Mouse (Mus musculus) bone marrow macrophage, adult 2 months (primary cell): Measurements from ENCODE around the gene Spats2. TPM values are rescaled to one million over a fixed set of nuclear protein-coding genes. Genes with fewer than 3 reads are reported as not detected.
A peak's percentile ranks its signal among the peaks of the same experiment; 100 is the strongest.

Experiments
- H3K27ac ChIP-seq: 2 replicates; pipeline ENCODE4 v1.5.1; 2012; ENCODE audit warnings: low read depth, low read length; ENCODE audit not compliant: insufficient read depth
- H3K4me1 ChIP-seq: 2 replicates; pipeline ENCODE4 v1.6.1; 2012; ENCODE audit warnings: low read length; ENCODE audit not compliant: control insufficient read depth, insufficient read depth
- H3K4me3 ChIP-seq: 2 replicates; pipeline ENCODE4 v1.5.1; 2012; ENCODE audit warnings: mild to moderate bottlenecking, low read length, moderate library complexity; ENCODE audit not compliant: insufficient read depth
- CTCF ChIP-seq: IDR thresholded peaks from 2 replicates; pipeline ENCODE4 v1.5.1; 2012; ENCODE audit warnings: low read depth, mild to moderate bottlenecking, low read length, moderate library complexity
- POLR2A ChIP-seq: IDR thresholded peaks from 2 replicates; pipeline ENCODE4 v1.6.1; 2012; ENCODE audit warnings: mild to moderate bottlenecking, low read depth, low read length, borderline replicate concordance
- polyA plus RNA-seq: library from polyadenylated mRNA; stranded (reverse); fragments of >200 nt; gene quantifications from 2 replicates; pipeline ENCODE4 v1.2.4, GENCODE M21; 2012; ENCODE audit not compliant: missing spikeins, insufficient read depth, insufficient read length

Spats2 gene
- polyA plus RNA-seq, 1 experiment = 5.9 TPM

DNA sequence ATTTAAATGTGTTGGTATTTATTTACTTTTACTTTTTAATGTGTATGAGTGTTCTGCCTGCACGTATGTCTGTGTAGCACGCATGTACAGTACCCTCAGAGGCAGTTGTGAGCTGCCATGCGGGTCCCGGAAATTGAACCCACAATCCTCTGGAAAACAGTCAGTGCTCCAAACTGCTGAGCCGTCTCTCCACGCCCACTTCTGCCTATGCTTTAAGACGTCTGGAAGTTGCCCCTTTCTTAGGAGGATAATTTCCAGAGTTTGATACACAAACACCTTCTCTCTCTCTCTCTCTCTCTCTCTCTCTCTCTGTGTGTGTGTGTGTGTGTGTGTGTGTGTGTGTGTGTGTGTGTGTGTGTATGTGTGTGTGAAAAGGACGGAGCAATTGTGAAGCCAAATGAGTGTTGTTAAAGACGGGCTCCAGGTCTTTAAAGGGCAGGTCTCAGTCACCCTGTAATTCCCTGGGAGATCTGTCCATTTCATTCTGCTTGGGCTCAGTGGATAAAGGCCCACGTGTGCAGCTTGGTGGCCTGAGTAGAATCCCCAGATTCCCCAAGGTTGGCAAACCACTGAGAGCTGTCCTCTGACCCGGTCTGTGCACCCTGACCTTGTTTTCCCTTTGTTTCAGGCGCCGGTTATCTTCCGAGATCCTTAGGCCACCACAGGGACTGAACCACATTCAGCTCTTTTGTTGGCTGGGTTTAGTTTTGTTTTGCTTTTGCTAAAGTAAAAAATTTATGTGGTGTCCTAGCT, 11.2 kb upstream of the Spats2 start:
- TF ChIP-seq POLR2A (no peak), CTCF (no peak)
- Histone ChIP-seq H3K4me1 (peaks cover 11% of the 10 kb centered on the region), H3K4me3 (no peak overlapping the region), H3K27ac (no peak overlapping the region)

DNA sequence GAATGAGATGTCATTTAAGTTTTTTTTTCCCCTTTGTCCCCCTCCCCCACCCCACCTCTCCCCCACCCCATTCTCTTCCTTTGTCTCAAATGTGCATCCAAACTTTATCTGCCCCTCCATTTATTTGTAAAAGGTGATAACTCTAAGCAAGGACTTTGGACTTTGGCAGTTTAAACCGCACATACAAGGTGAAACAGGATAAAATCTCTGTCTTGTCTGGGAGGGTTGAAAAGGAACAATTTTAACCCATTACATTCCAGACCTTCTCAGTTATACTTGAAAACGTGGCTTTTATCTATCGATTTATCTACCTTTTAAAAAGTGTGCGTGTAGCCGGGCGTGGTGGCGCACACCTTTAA, 10.7 kb upstream of the Spats2 start:
- Histone ChIP-seq H3K4me1 (peaks cover 11% of the 10 kb centered on the region), H3K27ac (no peak overlapping the region), H3K4me3 (no peak overlapping the region)
- TF ChIP-seq CTCF = no peak
- TF ChIP-seq POLR2A = no peak

DNA sequence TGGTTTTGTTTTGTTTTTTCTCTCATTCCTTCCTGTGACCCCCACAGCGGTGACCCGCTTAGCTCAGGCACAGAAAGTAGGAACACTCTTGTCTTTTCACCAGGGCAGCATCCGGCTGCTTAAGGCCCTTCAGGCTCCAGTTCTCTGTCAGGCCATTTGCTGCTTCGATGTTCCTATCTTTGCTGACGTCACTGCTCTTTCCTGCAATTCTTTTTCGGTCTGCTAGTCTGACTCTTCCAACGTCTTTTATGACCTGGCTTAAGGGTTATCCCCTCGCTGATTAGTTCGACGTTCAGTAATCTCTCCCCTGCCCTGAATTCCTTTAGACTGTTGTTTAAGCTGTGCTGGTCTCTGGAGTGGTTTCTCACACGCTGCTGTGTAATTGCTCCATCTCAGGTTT, 9.2 kb upstream of the Spats2 start:
- Histone ChIP-seq H3K27ac (peak overlapping the region; percentile 19), H3K4me3 (no peak overlapping the region), H3K4me1 (peaks cover 12% of the 10 kb centered on the region)
- TF ChIP-seq POLR2A = no peak
- TF ChIP-seq CTCF = no peak

DNA sequence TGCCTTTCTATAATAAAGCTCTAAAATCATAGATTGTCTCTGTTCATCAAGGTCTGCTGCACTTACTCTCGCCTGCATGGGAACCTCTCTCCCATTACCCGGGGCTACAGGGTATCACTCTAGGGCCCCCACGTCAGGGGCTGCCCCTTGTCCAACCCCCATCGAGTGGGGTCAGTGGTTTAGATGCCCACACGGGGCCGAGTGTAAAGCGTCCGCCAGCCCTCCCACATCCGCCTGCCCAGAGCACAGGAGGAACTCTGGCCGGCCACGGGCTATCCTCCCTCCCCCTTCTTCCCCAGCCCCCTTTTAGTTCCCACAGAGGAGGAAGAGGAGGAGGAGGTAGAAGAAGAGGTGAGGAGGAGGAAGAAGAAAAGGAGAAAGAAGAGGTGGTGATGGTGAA, 4.9 kb upstream of the Spats2 start:
- peaks cover 30% of the 10 kb centered on the region for H3K4me1 ChIP-seq
- no peak overlapping the region for H3K4me3 ChIP-seq
- no peak overlapping the region for H3K27ac ChIP-seq
- TF ChIP-seq POLR2A (no peak), CTCF (no peak)

DNA sequence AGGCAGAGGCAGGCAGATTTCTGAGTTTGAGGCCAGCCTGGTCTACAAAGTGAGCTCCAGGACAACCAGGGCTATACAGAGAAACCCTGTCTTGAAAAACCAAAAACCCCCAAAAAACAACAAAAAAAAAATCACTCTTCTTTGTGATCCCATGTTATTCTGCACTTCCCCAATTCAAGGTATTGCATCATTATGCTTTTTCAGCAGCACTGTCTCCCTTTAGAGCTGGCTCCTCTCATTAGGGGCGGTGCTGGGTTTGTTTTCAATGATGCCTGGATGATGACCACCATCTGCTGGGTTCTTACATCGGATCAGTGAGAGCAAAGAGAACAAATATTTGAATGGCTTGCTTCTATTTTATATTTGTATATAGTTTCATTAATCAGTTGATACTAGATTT, 3.1 kb upstream of the Spats2 start:
- H3K27ac ChIP-seq = peak overlapping the region; percentile 61
- peaks cover 26% of the 10 kb centered on the region for H3K4me1 ChIP-seq
- 0 out of 2 replicates have a peak overlapping the region, but pooled peaks have one; percentile 1 for H3K4me3 ChIP-seq
- TF ChIP-seq POLR2A (no peak), CTCF (no peak)

DNA sequence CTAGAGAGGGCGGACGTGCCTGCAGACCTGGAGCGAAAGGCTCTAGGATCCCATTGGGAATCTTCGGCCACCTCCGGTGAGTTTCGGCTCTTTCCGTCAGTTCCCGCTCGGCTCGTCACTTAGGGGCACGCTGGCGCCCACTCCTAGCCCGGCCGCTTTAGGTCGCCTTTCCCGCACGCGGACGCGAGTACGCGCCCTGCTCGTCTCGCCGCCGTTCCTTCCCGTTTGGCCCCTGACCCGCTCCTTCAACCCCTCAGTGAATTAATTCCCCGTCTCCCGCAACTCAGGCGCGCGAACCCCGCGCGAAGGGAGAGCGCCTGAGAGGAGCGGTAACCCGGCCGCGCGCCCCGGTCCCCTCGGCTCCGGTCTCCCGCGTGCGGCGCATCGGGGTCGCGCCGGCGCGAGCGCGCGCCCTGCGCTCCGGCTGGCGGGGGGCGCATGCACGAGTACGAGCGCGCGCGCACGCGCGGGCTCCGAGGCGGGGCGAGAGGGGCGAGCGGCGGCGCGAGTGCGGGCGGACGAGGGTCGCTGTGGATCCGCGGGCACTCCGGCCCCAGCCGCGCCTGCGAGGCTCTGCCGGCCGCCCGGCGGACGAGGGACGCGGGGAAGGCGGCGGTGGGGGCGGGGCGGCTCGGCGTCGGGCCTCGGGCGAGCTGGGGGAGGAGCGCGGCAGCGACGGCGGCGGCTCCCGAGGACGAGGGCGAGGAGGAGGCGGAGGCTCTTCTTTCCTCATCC, 532 bp downstream of the Spats2 start:
- peak overlapping the region; percentile 91 for H3K4me3 ChIP-seq
- no peak for TF ChIP-seq CTCF
- TF ChIP-seq POLR2A = no peak
- peak overlapping the region; percentile 75 for H3K27ac ChIP-seq
- H3K4me1 ChIP-seq = peaks cover 28% of the 10 kb centered on the region

DNA sequence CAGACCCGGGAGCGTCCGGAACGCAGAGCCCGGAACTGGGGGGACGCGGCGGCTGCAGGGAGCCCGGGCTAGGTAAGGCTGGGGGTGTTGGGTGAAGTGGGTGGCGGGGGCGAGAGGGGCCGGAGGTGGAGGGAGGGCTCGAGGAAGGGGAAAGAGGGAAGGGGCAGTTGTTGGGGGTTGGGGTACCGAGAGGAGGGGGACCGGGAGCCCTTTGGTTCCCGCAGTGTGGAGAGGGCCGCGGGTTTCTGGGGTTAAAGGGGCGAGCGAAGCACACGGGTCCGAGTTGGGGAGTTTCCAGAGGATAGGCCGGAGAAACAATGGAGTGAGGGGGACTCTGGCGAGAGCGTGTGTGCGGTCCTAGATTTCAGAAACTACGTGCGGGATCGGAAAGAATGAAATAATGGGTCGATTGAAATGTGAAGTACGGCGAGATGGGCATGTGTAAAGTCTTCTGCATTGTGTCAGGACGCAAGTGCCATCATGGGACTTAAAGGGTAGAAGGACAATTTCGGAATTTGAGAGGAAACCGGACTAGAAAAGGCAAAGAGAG, 1.2 kb downstream of the Spats2 start:
- Histone ChIP-seq H3K4me3 (peak overlapping the region; percentile 91), H3K27ac (no peak overlapping the region), H3K4me1 (peaks cover 23% of the 10 kb centered on the region)
- no peak for TF ChIP-seq CTCF
- TF ChIP-seq POLR2A = no peak

DNA sequence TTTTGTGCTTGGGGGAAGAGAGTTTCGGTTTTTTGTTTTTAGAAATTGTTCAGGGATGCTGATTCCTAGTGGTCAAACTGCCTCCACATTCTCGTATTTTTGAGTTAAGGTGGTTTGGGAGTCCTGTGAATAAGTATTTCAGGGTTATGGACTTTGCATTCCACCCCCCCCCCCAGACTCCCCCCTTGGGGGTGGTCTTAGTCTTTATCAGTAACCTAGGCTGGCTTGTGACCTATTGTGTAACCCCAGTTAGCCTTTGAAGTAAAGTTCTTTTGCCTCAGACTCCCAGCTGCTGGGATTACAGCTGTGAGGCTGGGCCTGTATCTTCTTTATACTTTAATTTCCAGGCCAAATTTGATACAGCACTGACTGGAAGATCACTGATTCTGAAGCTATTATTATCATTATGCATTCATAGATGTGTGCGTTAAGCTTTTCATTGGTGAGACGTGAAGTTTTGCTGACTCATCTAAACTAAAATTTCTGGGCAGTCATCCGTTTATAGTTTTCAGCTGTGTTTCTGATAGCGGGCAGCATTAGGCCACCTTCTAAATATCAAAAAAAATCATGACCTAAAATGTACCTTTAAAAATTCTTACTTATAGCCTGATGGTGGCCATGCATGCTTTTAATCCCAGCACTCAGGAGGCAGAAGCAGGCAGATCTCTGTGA, 2.3 kb downstream of the Spats2 start:
- H3K4me1 ChIP-seq = peaks cover 19% of the 10 kb centered on the region
- TF ChIP-seq CTCF (no peak), POLR2A (no peak)
- H3K4me3 ChIP-seq = no peak overlapping the region
- H3K27ac ChIP-seq = no peak overlapping the region

DNA sequence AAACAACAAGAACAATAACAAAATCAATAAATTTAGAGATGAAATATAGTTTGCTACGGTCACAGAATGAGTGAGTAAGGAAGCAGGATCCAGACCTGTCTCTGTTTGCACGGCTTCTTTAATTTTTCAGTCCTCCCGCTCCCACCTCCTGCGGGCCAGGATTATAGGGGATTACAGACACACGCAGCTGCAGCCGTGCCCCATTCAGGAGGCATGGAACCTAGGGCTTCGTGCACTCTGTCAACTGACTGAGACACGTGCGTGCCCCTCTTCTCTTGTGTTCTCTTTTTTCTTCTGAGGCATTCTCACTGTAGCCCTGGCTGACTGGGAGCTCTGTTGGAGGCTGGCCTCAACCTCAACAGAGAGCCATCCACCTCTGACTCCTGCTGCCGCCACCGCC, 3.7 kb downstream of the Spats2 start:
- Histone ChIP-seq H3K4me3 (no peak overlapping the region), H3K4me1 (peaks cover 8% of the 10 kb centered on the region; the same call in 1 of the 2 replicates), H3K27ac (no peak overlapping the region)
- TF ChIP-seq POLR2A (no peak), CTCF (no peak)
